Mouse (Mus musculus) hindbrain, embryonic 12.5 days (tissue): Measurements from ENCODE around the gene Itgb3bp. TPM values are rescaled to one million over a fixed set of nuclear protein-coding genes. Genes with fewer than 3 reads are reported as not detected.

ENCODE experiments used
- ATAC-seq: fragments of 200-750 bp; cut with Nextera tagmentation; 2 replicates; pipeline ENCODE4 v1.8.0; 2017; ENCODE audit warnings: moderate TSS enrichment; ENCODE audit not compliant: low FRiP score
- H3K27ac ChIP-seq: fragments of 300-500 bp; sonication (generic); 2 replicates; pipeline ENCODE4 v1.5.1; 2016; ENCODE audit warnings: mild to moderate bottlenecking
- H3K27me3 ChIP-seq: fragments of 300-500 bp; sonication (generic); 2 replicates; pipeline ENCODE4 v1.6.1; 2016; ENCODE audit warnings: mild to moderate bottlenecking
- H3K36me3 ChIP-seq: fragments of 300-500 bp; sonication (generic); 2 replicates; pipeline ENCODE4 v1.6.1; 2016; ENCODE audit warnings: mild to moderate bottlenecking
- H3K4me1 ChIP-seq: fragments of 300-500 bp; sonication (generic); 2 replicates; pipeline ENCODE4 v1.6.1; 2016
- H3K4me2 ChIP-seq: fragments of 300-500 bp; sonication (generic); replicated peaks from 2 replicates; pipeline ENCODE4 v1.6.1; 2016; ENCODE audit warnings: mild to moderate bottlenecking
- H3K4me3 ChIP-seq: fragments of 300-500 bp; sonication (generic); 2 replicates; pipeline ENCODE4 v1.5.1; 2016; ENCODE audit warnings: mild to moderate bottlenecking
- H3K9ac ChIP-seq: fragments of 300-500 bp; sonication (generic); 2 replicates; pipeline ENCODE4 v1.6.1; 2016; ENCODE audit warnings: mild to moderate bottlenecking, moderate library complexity
- H3K9me3 ChIP-seq: fragments of 300-500 bp; sonication (generic); replicated peaks from 2 replicates; pipeline ENCODE4 v1.6.1; 2016; ENCODE audit warnings: mild to moderate bottlenecking
- WGBS: fragments of 180-500 bp; shearing (Covaris S2); methylation state at CpG from one replicate; pipeline ENCODE4 v1.1.7; 2016; 5-methylcytosine and 5-hydroxymethylcytosine counted together
- polyA plus RNA-seq: library from polyadenylated mRNA; unstranded; fragments of >200 nt; fragmentation: Nextera tagmentation; extraction: Ambion mirVana; gene quantifications from 2 replicates; pipeline ENCODE4 v1.2.1, GENCODE M21; 2016

The Itgb3bp gene
- polyA plus RNA-seq, 1 experiment from 2014 or later = 35.6 TPM

- Histone ChIP-seq H3K4me3 (no peak overlapping the region), H3K4me2 (no peak overlapping the region), H3K36me3 (0 out of 2 replicates have a peak, but pooled peaks cover 7% of the 10 kb centered on the region), H3K9ac (no peak overlapping the region), H3K4me1 (no peaks in the 10 kb centered on the region), H3K9me3 (0 out of 2 replicates have a peak, but pooled peaks cover 2% of the 10 kb centered on the region), H3K27me3 (no peaks in the 10 kb centered on the region), H3K27ac (no peak overlapping the region)
- 92% methylated on average over 6 of the region's 6 CpGs for whole genome bisulfite sequencing
- no peak for ATAC-seq
Observed at GRCm38 (mm10) chr4:99792365-99792764, 137.2 kb downstream of the Itgb3bp start.

- Histone ChIP-seq H3K9ac (no peak overlapping the region), H3K4me3 (no peak overlapping the region), H3K4me2 (no peak overlapping the region), H3K4me1 (no peaks in the 10 kb centered on the region), H3K27ac (no peak overlapping the region), H3K27me3 (no peaks in the 10 kb centered on the region), H3K36me3 (no peaks in the 10 kb centered on the region), H3K9me3 (no peaks in the 10 kb centered on the region)
- ATAC-seq = no peak
- WGBS = 52% methylated on average over 1 of the region's 1 CpGs
Observed at GRCm38 (mm10) chr4:99773041-99773440, 156.6 kb downstream of the Itgb3bp start.

GRCm38 (mm10) chr4:99770555-99770954 lies 159.1 kb downstream of the Itgb3bp start:
- no peaks in the 10 kb centered on the region for H3K9me3 ChIP-seq
- ATAC-seq = no peak
- no peak overlapping the region for H3K9ac ChIP-seq
- no peaks in the 10 kb centered on the region for H3K27me3 ChIP-seq
- H3K4me3 ChIP-seq = no peak overlapping the region
- no peaks in the 10 kb centered on the region for H3K4me1 ChIP-seq
- H3K36me3 ChIP-seq = no peaks in the 10 kb centered on the region
- H3K4me2 ChIP-seq = no peak overlapping the region
- WGBS = 90% methylated on average over 5 of the region's 5 CpGs
- H3K27ac ChIP-seq = no peak overlapping the region

GRCm38 (mm10) chr4:99766753-99767152 lies 162.9 kb downstream of the Itgb3bp start:
- Histone ChIP-seq H3K27ac (no peak overlapping the region), H3K4me3 (no peak overlapping the region), H3K4me2 (no peak overlapping the region), H3K27me3 (no peaks in the 10 kb centered on the region), H3K9me3 (no peaks in the 10 kb centered on the region), H3K4me1 (no peaks in the 10 kb centered on the region), H3K36me3 (no peaks in the 10 kb centered on the region), H3K9ac (no peak overlapping the region)
- 50% methylated on average over 1 of the region's 1 CpGs for WGBS
- no peak for ATAC-seq

DNA sequence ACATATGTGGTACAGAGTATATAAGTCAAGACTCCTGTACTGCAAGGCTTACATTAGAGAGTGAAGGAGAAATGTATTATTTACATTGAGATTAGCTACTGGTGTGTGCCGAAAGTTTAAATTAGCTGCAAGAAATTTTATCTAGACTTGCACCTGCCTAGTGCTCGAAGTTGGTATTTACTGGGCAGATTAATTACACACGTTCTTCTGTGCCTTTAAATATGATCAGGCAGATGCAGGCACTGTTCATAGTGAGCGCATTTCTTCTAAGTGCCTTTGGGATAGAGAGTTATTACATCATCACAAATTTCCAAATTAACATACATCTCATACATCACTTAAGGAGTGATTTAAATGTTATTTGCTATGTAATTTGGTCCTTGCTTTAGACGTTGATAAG lies 163.3 kb downstream of the Itgb3bp start:
- no peak overlapping the region for H3K4me2 ChIP-seq
- H3K4me3 ChIP-seq = no peak overlapping the region
- H3K9me3 ChIP-seq = no peaks in the 10 kb centered on the region
- ATAC-seq = no peak
- no peaks in the 10 kb centered on the region for H3K36me3 ChIP-seq
- no peak overlapping the region for H3K27ac ChIP-seq
- no peaks in the 10 kb centered on the region for H3K27me3 ChIP-seq
- no peaks in the 10 kb centered on the region for H3K4me1 ChIP-seq
- 87% methylated on average over 5 of the region's 5 CpGs for WGBS
- no peak overlapping the region for H3K9ac ChIP-seq

- H3K4me3 ChIP-seq = no peak overlapping the region
- ATAC-seq = no peak
- H3K27me3 ChIP-seq = no peaks in the 10 kb centered on the region
- no peaks in the 10 kb centered on the region for H3K9me3 ChIP-seq
- H3K4me2 ChIP-seq = no peak overlapping the region
- WGBS = 88% methylated on average over 5 of the region's 5 CpGs
- H3K9ac ChIP-seq = no peak overlapping the region
- no peak overlapping the region for H3K27ac ChIP-seq
- H3K36me3 ChIP-seq = peaks cover 2% of the 10 kb centered on the region
- H3K4me1 ChIP-seq = no peaks in the 10 kb centered on the region
Observed at GRCm38 (mm10) chr4:99752426-99752825, 177.2 kb downstream of the Itgb3bp start.

GRCm38 (mm10) chr4:99739836-99740235 lies 189.8 kb downstream of the Itgb3bp start:
- no peak overlapping the region for H3K4me2 ChIP-seq
- H3K36me3 ChIP-seq = no peaks in the 10 kb centered on the region
- H3K27me3 ChIP-seq = no peaks in the 10 kb centered on the region
- ATAC-seq = no peak
- H3K9me3 ChIP-seq = no peaks in the 10 kb centered on the region
- 54% methylated on average over 7 of the region's 7 CpGs for WGBS
- no peak overlapping the region for H3K9ac ChIP-seq
- H3K27ac ChIP-seq = no peak overlapping the region
- H3K4me1 ChIP-seq = no peaks in the 10 kb centered on the region
- H3K4me3 ChIP-seq = no peak overlapping the region

- no peak for ATAC-seq
- WGBS = 93% methylated on average over 8 of the region's 8 CpGs
- Histone ChIP-seq H3K36me3 (peaks cover 33% of the 10 kb centered on the region), H3K9me3 (peaks cover 12% of the 10 kb centered on the region), H3K4me1 (no peaks in the 10 kb centered on the region), H3K27ac (no peak overlapping the region), H3K9ac (no peak overlapping the region), H3K4me2 (no peak overlapping the region), H3K27me3 (no peaks in the 10 kb centered on the region), H3K4me3 (no peak overlapping the region)
Observed at GRCm38 (mm10) chr4:99725914-99726451, 203.6 kb downstream of the Itgb3bp start.

GRCm38 (mm10) chr4:99724331-99724730 lies 205.3 kb downstream of the Itgb3bp start:
- Histone ChIP-seq H3K27ac (no peak overlapping the region), H3K4me2 (no peak overlapping the region), H3K27me3 (no peaks in the 10 kb centered on the region), H3K4me1 (no peaks in the 10 kb centered on the region), H3K4me3 (no peak overlapping the region), H3K9ac (no peak overlapping the region), H3K36me3 (peaks cover 19% of the 10 kb centered on the region), H3K9me3 (peaks cover 1% of the 10 kb centered on the region; the same call in 1 of the 2 replicates)
- ATAC-seq = no peak
- 90% methylated on average over 4 of the region's 4 CpGs for WGBS

DNA sequence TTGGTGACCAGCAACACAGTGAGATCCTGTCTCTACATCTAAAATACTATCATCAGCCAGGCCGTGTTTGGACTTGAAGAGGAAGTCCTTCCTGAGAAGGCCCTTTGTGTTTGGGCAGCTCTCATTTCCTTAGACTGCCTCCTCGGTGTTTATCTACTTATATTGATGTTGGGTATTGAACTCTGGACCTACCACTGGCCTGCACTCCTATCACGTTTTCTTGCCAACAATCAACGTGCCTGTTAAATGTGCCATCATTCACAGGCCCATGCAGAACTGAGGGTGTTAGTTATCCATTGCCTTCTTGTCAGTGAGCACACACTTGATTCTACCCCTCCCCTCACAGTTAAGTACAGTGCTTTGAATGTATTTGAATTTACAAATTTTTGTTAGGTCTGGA lies 211.7 kb downstream of the Itgb3bp start:
- Histone ChIP-seq H3K36me3 (no peaks in the 10 kb centered on the region), H3K9me3 (no peaks in the 10 kb centered on the region), H3K27me3 (no peaks in the 10 kb centered on the region), H3K4me2 (no peak overlapping the region), H3K9ac (no peak overlapping the region), H3K27ac (no peak overlapping the region), H3K4me1 (no peaks in the 10 kb centered on the region), H3K4me3 (no peak overlapping the region)
- no peak for ATAC-seq
- 79% methylated on average over 4 of the region's 4 CpGs for WGBS

DNA sequence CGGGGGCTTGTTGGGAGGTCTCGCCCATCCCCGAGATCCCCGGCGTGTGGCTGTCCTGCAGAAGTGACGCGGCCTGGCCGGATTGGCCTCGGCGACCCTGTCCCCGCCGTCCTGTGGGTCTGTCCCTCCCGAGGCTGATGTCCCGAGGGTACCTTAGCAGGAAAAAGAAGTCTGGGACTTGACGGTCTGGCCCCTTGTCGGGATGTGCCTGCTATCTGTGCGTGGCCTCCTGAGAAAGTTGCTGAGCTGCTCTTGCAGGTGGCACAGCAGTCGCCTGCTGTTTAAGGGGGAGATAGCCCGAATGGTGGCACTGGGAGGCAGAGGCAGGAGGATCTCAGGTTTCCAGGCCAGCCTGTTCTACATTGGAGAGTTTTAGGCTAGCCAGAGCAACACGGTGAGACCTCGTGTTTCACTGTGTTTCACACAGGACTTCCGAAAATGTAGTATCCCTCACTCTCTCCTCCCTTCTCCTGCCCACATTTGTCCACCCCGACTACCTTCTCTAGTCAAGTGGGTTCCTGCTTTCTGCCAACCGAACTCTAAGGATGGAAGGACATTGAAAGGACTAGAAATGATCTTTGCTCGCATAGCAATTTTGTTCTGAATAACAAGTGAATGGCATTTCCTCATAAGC lies 213.7 kb downstream of the Itgb3bp start:
- peak overlapping the region; percentile 74 for H3K4me2 ChIP-seq
- no peaks in the 10 kb centered on the region for H3K4me1 ChIP-seq
- no peaks in the 10 kb centered on the region for H3K36me3 ChIP-seq
- no peaks in the 10 kb centered on the region for H3K9me3 ChIP-seq
- H3K27ac ChIP-seq = peak overlapping the region; percentile 71
- H3K4me3 ChIP-seq = peak overlapping the region; percentile 68
- 28% methylated on average over 25 of the region's 25 CpGs for WGBS
- ATAC-seq = peak; percentile 74
- H3K9ac ChIP-seq = peak overlapping the region; percentile 86
- H3K27me3 ChIP-seq = no peaks in the 10 kb centered on the region
